Mouse (Mus musculus): ENCODE data around the gene Tsc1.
A peak's percentile ranks its signal among the peaks of the same experiment; 100 is the strongest.

The Tsc1 gene

DNA sequence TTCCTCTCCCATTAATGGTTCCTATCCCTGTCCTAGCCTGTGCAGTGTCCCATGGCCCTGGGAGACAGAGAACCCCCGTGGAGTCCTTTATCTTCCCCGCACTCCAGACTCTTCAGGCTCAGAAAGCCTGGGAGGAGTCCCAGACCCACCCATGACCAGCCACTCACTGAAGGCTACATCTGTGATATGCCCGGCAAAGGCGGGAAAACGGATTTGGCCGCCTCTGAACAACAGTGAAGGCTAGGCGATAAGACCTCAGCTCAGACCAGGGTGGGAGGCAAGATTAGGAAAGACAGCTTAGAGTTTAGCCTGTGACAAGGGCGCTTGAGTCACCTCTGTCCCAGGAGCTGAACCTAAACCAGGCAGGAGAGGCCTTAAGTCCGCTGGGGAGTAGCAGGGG, 24.2 kb upstream of the Tsc1 start:
- DNase-seq: no peak

DNA sequence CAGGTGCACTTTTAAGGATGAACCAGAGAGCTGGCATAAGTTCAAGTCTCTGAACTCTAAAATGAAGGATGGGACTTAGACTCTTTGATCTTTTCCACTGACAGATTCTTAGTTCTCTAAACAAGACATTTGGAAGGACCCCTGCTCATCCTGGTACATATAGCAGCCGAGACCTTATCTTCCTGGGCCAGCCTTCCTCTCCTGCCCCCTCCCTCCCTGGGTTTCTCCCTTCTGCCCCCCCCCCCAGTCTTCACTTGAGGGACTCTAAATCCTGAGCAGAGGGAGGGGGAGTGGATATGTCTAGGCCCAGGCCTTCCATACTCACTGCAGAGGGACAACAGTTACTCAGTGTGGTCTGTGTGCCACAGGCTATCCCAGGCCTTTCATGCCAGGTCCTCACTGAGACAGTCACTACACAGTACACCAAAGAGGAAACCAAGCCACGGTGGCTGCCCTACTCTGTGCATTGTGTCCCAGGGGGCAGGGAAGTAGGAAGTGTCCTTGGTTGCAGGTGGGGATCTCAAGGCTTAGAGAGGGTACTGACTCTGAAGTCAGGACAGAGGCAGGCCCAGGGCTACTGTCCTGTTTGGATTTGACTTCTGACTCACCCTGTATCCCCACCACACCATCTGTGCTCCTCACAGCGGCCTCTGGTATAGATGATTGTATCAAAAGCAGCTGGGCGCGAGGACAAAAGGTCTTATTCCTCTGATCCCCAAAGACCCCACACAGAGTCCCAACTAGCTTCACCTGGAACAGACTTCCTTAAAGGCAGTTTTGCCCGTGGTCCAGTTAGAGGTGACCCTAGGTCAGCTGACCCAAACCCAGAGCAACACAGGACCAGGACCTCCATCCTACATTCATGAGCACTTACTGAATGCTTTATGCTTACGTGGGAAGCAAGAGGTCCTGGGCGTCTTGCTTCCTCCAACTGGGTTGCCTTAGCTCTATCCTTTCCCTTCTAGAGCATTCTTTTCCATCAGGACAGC, 23.2 kb upstream of the Tsc1 start:
- no peak for DNase-seq

DNA sequence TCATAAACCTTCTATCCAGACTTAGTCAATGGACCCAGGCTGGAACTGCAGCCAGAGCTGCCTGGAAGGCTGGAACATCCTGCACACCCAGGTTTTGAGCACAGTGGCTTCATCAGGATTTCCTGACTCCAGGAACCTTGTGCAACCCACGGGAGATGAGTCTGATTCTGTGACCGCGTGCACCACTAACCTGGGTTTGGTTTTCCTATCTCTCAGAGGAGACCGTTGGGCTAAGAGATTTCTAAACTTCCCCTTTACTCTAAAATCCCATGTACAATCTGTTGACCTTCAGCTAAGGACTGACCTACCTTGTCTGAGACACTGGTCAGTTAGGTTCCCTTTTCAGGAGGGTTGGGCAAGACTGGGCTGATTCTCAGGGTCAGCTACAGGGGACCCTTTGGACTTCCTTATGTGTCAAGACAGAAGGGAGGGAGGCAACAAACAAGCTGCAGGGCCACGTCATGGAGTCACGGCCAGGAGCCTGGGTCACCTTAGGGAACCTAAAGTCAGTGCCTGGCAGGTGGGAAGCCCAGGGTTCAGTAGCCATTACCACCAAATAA, 22.2 kb upstream of the Tsc1 start:
- no peak for DNase-seq

DNA sequence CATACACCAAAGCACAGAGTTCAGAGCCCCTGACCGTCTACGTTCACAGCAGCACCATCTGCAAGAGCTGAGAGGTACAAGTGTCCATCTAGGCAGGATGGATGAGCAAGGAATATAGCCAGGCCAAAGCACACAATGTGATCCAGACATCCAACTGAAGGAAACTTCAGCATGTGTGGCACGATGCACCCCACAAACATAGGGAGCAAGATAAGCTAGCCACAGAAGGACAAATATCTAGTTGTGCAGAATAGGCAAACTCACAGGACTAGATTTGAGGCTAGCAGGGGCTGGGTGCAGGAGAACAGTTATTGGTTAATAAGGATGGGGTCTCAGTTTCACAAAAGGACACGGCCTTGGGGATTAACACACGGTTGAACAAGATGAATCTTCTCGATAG, 21.7 kb upstream of the Tsc1 start:
- no peak for DNase-seq

DNA sequence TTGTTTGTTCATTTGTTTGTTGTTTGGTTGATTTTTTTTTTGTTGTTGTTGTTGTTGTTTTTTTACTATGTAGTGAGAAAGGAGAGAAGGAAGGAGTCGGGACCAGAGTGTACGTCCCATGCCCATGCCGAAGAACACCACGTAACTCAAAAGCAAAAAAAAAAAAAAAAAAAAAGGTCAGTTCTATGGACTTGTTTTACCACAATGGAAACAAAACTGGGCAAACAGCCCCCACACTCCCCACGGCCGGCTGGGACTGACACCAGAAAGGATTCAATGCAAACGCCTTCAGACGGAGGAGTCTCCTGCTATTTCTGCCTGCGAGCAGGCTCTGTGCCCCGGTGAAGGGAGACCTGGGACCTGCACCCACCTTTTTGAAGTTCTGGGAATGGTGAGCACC, 20.5 kb upstream of the Tsc1 start:
- no peak for DNase-seq

DNA sequence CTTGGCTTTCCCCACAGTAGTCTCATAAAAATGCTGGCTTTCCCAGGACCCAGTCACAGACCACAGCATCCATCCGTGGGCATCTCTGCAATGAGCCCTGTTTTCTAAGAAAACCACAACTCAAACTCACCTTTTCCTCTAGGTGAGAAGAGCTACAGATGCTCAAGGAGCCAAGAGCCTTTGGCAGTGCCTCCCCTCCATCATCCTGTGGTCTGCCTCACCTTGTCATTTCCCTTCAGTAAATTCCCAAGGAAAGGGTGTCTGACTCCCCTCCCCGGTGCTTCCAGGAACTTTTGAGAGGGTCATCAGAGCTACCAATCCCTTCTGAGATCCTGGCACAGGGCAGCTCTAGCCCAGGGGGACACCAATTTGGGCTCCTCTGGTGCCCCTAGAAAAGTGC, 19.9 kb upstream of the Tsc1 start:
- DNase-seq: no peak

DNA sequence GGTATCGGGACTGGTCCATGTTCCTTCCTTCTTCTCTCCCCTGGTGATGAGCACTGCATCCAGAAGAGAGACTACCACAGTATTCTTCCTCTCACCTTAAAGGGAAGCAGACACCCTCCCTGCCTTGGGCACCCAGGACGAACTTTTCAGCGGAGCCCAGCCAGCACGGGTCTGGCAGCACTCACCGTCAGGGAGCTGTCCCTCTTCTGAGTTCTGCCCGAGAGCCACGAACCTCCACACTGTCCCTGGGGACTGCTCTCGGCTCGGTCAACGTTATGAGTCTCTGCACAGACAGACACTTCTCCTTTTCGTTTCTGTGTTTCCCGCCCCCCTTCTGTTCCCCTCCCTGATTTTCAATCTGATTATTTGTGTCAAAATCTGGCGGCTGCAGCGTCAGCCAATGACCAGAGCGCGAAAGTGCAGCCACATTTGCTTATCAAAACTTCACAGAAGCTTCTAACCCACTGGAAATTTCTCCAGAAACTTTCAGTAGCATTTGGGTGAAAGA, 19.3 kb upstream of the Tsc1 start, which contains the start of gene Gfi1b:
Gene Gfi1b, minus strand, starts transcription at position 319 of the 508 bp plus-strand sequence.
- DNase-seq: no peak

DNA sequence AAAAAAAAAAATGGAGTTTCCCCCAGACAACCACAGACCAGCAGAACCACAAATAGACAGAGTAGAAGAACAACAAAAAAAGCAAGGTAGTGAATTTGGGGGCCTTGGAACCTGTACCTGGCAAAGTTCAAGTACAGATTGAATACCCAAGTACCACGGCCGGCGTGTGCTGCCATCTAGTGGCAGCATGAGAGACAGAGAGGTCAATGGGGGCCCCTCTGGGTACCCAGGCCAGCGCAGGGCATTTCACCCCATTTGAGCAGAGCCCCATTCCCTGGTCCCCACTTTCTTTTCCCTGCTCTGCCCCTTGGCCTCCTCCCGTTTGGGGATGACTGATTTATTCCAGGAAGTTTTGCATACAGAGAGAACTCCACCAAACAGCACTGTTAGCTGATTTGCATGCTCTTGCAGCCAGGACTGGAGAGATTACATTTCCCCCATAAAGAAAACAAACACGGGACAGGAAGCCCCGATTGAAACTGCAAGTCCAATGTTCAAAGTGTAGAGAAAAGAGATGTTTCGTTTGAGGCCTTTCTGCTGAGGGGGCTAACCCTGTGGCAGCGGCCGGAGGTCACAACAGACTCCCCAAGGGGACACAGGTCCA, 18.4 kb upstream of the Tsc1 start:
- peak; percentile 60 to 70 for DNase-seq

DNA sequence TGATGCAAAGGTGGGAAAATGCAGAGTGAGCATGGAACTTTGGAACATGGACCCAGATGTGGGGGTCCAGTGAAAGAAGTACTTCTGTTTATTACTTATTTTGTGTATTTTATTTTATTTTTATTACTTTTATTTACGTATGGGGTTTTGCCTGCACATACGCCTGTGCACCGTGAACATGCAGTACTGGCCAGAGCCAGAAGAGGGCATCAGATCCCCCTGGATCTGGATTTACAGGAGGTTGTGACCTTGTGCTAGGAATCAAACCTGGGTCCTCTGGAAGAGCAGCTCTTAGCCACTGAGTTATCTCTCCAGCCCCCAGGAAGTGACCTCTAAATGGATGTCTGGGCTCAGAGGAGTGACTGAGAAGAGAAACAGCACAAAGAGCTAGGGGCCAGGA, 16.2 kb upstream of the Tsc1 start:
- no peak for DNase-seq

DNA sequence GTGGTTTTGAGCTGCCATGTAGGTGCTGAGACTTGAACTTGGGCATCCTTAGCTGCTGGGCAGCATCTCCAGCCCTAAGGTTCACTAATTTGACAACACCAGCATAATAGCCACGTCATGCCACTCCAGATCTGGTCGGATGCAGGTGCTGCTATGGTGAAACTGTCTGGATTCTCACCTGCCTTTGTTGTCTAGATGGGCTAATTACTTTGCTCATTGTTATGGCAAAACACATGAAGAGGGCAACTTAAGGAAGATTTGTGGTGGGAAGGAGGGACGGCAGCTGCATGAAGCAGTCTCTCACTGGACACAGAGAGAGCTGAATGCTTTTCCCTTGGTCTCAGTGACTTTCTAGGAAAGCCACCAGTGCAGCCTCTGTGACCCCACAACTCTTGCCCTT, 15.0 kb upstream of the Tsc1 start:
- DNase-seq: no peak

DNA sequence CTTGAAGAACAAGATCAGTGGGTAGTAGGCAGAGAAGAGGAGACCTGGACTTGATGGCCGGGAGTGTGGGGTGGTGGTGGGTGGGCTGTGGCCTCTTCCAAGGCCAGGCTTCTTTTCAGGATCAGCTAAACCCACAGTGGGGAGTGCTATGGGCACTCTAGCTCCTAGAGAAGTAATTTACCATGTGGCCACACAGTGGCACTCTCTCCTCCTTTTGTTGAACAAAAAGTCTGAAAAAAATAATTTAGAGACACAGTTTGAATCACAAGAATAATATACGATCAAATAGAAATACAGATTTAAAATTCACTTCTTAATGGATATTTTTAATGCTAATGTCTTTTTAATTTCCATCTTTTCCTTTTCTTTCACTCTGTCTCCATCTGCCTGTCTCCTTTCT, 13.0 kb upstream of the Tsc1 start:
- DNase-seq: peak in 1 of 2 experiments; percentile 48

DNA sequence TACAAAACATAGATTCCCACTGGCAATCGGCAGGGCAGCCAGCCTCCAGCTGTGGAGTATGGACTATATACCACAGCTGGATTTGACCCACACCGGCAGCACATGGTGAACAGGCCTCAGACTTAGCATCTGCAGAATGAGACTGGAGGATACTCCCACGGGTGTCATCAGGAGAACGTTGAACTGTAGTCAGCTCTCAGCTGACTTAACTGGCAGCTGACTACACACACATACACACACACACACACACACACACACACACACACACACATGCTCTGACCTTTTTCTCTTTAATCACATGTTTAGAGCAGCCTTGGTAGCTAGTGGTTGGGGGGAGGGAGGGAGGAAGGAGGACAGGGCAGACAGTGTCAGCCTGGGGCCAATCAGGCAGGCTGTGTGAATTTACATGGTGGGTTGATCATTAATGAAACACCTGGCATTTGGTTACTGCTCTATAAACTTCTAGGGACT, 11.1 kb upstream of the Tsc1 start:
- no peak for DNase-seq

DNA sequence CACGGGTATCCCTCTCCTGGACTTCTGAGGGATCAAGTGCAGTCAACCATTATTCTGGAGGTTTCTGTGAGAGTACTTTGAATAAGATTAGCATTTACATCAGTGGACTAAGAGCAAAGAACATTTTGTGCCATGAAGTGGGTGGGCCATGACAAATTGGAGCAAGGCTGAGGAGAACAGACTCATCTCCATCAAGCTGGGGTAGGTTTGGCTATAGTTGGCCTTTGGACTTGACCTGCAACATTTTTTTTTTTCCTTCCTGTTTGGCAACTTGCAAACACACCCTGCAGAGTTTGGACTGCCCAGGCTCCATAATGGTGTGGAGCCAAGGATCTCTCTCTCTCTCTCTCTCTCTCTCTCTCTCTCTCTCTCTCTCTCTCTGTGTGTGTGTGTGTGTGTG, 8.4 kb upstream of the Tsc1 start:
- peak; percentile 25 to 28 for DNase-seq

DNA sequence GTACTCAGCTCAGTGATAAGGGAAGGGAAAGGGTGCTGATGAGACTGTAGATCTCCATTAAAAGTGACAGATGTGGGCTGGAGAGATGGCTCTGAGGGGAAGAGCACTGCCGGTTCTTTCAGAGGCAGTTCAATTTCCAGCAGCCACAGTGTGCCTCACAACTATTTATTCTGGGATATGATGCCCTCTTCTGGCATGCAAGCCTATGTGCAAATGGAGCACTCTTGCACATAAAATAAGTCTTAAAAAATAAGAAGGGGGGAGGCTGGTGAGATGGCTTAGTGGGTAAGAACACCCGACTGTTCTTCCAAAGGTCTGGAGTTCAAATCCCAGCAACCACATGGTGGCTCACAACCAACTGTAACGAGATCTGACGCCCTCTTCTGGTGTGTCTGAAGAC, 7.9 kb upstream of the Tsc1 start:
- DNase-seq: no peak

DNA sequence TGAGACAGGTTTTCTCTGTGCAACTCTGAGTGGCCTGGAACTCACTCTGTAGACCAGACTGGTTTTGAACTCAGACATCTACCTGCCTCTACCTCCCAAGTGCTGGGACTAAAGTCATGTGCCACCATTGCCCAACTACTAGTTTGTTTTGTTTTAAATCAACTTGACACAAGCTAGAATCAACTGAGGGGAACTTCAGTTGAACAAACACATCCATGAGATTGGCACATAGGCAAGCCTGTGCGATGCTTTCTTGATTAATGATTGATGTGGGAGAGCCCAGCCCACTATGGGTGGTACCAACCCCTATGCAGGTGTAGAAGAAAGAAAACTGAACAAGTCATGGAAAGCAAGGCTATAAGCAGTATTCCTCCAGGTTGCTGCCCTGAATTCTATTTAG, 5.8 kb upstream of the Tsc1 start:
- DNase-seq: no peak

DNA sequence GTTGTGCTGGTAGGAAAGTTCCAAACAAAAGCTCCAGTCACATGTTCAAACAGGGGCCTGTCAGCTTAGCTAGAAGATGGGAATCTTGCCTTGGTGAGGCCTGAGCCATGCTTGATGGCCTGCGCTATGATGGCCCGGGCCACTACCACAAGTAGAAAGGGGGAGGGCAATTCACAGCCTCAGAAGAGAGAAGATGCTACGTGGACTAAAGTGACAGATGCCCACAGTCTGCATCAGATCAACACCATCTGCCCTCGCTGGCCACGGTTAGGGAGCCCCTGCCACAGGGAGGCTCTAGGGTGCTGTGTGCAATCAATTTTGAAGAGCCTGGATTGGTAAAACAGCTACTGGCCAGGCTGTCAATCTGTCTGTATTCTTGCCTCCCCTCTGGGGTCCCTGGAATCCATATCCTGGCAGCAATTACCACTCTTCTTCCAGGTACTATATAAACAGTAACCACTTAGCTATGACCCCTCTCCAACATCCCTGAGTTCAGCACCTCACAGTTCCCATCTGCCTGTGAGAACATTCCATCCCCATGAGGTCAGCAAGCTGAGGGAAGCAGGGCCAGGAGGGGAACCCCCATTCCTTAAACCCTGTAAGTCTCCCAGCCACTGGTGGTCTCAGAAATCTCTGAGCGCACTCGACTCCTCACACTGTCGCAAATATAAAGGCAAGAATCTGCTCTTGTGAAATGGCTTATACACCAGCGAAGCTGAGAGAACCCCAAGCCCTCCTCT, 3.8 kb upstream of the Tsc1 start:
- DNase-seq: peak; percentile 61 to 68

DNA sequence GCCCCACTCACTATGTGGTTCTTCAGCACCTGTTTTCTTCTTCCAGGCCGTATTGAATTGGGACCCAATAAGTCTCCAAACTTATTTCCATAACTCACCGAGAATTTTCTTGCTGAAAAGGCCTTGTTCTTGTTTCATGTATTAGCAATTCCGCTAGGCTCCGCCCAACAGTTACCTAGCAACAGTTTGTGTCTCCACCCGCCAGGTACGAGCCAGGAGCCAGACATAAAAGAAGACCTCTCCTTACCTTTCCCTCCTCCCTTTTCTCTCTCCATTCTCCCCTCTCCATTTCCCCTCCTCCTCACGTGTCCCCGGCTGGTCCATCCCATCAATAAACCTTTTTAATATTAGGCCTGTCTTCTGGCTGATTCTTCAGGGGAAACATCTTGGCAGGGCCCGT, 2.7 kb upstream of the Tsc1 start:
- DNase-seq: no peak

DNA sequence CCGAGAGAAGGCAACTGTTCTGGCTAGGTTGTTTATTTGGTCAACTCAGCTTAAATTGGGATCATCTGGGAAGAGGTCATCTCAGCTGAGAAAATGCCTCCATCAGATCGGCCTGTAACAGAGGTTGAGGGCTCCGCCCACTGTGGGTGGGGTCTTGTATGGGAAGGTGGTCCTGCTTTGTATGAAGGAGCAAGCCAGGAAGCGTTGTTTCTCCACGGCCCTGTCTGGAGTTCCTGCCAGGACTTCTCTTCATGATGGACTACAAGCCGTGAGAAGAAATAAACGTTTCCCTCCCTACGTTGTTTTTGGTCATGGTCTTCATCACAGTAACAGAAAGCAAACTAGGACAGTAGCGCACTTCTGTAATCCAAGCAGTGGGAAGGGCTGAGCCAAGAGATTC, 2.1 kb upstream of the Tsc1 start:
- DNase-seq: peak; percentile 34 to 49

DNA sequence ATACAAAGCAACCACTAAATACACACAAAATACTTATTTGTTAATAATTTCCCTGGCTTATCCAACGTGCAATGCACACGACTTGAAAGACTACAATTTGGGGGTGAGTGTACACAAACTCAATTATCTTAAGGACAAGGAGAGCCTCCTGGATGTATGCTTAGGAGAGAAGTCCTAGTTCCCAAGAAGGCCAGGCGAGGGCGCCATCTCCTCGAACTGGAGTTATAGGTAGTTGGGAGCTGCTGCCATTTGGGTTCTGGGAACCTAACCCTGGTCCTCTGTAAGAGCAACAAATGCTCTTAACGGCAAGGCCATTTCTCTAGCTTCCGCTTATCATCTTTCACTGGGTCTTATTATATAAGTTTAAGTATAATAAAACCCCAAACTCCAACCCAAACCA, 1.2 kb upstream of the Tsc1 start:
- peak; percentile 47 to 72 for DNase-seq

DNA sequence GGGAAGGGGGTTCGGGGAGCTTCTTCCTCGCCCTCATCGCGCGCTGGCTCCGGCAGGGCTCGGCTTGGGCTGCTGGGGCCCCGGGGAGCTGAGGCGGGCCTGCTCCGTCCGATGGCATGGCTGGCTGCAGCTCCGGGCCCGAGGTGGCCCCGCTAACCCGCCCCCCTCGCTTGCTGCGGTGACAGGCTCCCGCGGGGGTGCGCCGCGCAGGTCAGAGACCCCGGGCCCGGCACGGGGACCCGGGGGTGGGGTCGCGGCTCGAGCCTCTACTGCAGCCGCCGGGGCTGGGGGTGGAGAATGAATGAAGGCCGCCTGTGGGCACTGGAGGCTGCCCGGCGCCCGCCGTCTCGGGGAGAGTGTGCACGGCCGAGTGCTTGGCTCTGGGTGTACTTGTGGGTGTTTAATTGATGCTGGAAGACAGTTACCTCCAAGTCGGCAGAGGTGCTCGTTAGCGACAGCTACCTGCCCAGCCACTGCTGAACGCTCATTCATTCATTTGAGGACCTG, 460 bp downstream of the Tsc1 start:
- no peak for DNase-seq

DNA sequence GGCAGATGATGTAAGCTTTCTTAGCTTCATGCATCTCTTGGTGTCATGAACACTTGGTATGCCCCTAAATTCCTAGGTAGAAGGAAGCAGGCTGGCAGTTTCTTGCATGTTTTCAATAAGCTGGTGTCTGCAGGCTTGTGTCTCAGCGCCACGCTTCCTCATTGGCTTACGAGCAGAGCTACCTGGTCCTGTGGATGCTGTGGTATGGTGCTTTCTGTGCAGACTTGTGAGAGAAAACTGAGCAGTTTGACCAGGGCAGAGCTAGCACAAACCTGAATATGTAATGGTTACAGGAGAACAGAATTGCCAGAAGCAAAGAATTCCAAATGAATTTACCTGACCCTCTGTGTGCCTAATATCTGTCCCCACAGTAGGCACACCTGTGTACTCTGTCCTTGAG, 2.1 kb downstream of the Tsc1 start:
- DNase-seq: no peak

DNA sequence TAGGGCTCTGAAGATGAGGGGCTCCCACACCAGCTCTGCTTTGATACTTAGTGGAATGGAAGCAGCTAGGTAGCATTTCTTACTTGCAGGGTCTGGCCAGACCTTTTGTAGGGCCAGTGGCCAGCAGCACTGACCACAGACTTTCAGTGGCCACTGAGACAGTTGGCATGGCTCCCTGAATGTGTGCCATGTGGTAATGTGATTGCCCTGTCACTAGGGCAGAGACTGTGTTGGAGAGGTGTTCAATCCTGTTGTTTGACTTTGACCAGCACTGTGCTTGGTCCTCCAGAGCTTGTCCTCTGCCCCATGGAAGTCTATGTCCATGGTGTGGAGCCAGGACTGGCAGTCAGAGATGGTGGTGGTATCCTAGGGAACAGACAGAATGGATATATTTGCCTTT, 9.5 kb downstream of the Tsc1 start:
- DNase-seq: peak; percentile 60 to 75

DNA sequence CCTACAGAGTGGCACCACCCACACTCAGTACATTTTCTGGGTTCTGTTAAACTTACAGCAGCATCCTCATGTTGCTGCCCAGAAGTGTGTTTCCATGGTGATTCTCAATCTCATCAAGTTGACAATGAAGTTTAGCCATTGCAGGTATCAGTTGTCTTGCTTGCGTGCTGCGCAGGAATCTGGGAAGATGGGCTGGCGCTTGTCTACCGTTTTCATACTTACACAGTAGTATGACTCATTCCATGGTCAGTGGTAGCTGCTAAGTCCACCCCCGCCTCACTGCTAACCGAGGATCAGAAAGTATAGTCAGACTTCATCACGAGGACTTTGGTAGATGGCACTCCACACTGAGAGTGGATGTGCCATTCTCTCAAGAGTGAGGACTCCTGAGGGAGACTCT, 12.3 kb downstream of the Tsc1 start:
- no peak for DNase-seq

Data from cerebellum, postnatal 14 days (tissue).